Mouse (Mus musculus): ENCODE data around the gene Cers3. TPM values are rescaled to one million over a fixed set of nuclear protein-coding genes. Genes with fewer than 3 reads are reported as not detected.
A peak's percentile ranks its signal among the peaks of the same experiment; 100 is the strongest.

Gene Cers3
- polyA plus RNA-seq, 1 experiment from 2014 or later: 0.79 TPM

DNA sequence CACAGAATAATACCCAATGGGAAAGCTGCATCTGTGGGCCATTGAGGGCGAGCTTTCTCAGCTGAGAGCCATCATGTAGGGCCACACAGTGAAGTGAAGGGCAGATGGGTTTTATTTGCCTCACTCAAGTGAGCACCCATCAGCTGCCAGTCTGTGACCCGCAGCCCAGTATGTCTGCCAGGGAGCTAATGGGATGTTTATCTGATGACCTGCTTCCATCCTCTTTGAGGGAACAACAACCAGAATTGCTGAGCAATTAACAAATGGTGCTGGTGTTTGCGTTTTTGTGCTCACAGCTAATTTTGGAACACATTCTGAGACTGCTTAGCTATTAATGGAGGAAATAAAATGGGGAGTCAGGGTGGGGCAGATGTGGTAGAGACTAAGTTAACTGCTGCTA is 108.9 kb downstream of the Cers3 start:
- no peaks in the 10 kb centered on the region for H3K9me3 ChIP-seq

GRCm38 (mm10) chr7:66857610-66858009 is 114.3 kb downstream of the Cers3 start:
- DNase-seq (ENCODE audit: extremely low spot score, low spot score): no peak
- no peak overlapping the region for H3K27ac ChIP-seq
- no peaks in the 10 kb centered on the region for H3K9me3 ChIP-seq
- peaks cover 29% of the 10 kb centered on the region for H3K4me1 ChIP-seq
- H3K4me3 ChIP-seq: no peak overlapping the region
- H3K36me3 ChIP-seq (replicated peaks): no peaks in the 10 kb centered on the region
- 74% methylated on average over 1 of the region's 1 CpGs for WGBS
- H3K27me3 ChIP-seq (ENCODE audit: poor library complexity, severe bottlenecking): no peaks in the 10 kb centered on the region

More for the DNA sequence above, 108.9 kb downstream of the Cers3 start:
- no peaks in the 10 kb centered on the region for H3K36me3 ChIP-seq (replicated peaks)
- no peaks in the 10 kb centered on the region for H3K27me3 ChIP-seq (ENCODE audit: poor library complexity, severe bottlenecking)
- DNase-seq (ENCODE audit: extremely low spot score, low spot score): no peak
- H3K4me3 ChIP-seq: no peak overlapping the region
- H3K4me1 ChIP-seq: peaks cover 8% of the 10 kb centered on the region
- WGBS: 84% methylated on average over 3 of the region's 3 CpGs
- no peak overlapping the region for H3K27ac ChIP-seq

- Histone ChIP-seq H3K27ac (peak overlapping the region; percentile 35; the same call in 1 of the 2 replicates), H3K4me3 (no peak overlapping the region), H3K27me3 (ENCODE audit: poor library complexity, severe bottlenecking) (no peaks in the 10 kb centered on the region), H3K4me1 (peaks cover 29% of the 10 kb centered on the region), H3K9me3 (no peaks in the 10 kb centered on the region), H3K36me3 (replicated peaks) (no peaks in the 10 kb centered on the region)
- DNase-seq (ENCODE audit: extremely low spot score, low spot score): no peak
- WGBS: 69% methylated on average over 12 of the region's 12 CpGs
Measured at GRCm38 (mm10) chr7:66858247-66859075, 115.2 kb downstream of the Cers3 start.

GRCm38 (mm10) chr7:66859220-66859619 is 115.9 kb downstream of the Cers3 start:
- no peak for DNase-seq (ENCODE audit: extremely low spot score, low spot score)
- H3K36me3 ChIP-seq (replicated peaks): no peaks in the 10 kb centered on the region
- 70% methylated on average over 5 of the region's 5 CpGs for WGBS
- no peaks in the 10 kb centered on the region for H3K9me3 ChIP-seq
- H3K27me3 ChIP-seq (ENCODE audit: poor library complexity, severe bottlenecking): no peaks in the 10 kb centered on the region
- peaks cover 22% of the 10 kb centered on the region for H3K4me1 ChIP-seq
- no peak overlapping the region for H3K4me3 ChIP-seq
- peak overlapping the region; percentile 35; the same call in 1 of the 2 replicates for H3K27ac ChIP-seq

DNA sequence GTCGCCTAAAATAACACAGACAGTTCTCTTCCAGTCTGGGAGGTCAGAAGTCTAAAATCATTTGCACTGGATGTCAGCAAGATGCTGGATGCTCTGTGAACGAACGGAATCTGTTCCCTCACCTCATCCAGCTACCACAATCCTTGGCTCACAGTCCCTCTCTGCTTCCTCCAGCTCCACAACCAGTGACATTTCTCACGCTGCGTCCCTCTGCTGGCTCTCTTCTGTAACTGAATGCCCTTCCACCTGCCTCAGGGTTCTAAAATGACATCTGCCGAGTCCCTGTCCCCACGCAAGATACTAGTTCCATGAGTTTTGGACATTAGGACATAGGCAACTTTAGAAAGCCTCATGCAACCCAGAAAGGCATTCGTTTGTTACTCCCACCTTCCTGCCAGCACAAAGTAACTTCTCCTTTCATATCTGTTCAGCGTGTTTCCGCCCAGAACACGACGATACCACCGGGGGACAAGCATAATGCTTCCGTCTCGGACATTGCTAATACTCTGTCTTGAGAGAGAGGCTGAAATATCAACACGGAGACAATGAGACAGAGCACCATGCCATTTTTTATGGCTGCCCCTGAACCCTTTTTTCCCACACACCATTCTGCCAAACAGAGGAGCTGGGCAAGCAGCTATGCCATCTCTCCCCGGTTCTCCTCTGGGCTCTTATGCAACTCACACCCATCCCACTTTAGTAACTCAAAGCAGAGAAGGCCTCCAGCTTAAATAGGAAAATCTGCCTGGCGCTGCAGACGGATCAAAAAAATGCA is 123.8 kb downstream of the Cers3 start:
- DNase-seq (ENCODE audit: extremely low spot score, low spot score): no peak
- Histone ChIP-seq H3K4me1 (peaks cover 19% of the 10 kb centered on the region), H3K27me3 (ENCODE audit: poor library complexity, severe bottlenecking) (no peaks in the 10 kb centered on the region), H3K27ac (0 out of 2 replicates have a peak overlapping the region, but pooled peaks have one; percentile 20), H3K4me3 (no peak overlapping the region), H3K36me3 (replicated peaks) (no peaks in the 10 kb centered on the region), H3K9me3 (no peaks in the 10 kb centered on the region)
- WGBS: 84% methylated on average over 19 of the region's 19 CpGs

DNA sequence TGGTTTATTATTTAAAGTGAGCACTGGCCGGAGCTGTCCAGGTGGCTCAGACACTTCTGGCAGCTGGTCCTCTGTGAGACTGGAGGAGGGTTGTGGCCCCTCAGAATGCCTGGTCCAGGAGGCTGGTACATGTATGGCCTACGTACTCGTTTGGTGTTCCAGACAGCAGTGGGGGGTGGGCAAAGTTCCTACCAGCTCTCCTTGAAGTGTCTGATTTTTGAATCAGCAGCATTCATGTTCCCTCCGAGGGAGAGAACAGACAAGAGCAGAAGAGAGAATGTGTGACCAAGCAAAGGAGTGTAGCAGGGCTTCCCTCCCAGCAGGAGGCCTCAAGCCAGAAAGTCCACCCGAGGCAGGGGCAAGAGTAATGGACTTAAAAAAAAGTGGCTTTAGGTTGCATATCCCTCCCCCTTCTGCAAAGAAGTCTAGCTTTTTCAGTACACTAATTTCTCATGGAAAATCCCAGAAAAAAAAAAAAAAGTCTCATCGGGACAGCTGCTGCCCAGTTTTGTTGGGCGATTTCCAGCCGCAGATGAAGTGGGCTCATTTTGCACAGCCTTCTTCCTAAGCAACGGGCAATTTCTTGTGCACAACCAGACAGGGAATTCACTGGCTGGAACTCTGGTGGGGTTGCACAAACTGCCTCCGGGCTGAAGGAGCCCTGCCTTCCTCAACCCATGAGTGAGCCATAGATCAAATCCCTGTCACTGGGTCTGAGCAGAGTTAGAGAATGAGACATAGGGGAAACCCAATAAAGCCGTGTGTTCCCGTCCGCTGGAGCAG is 124.6 kb downstream of the Cers3 start:
- H3K36me3 ChIP-seq (replicated peaks): no peaks in the 10 kb centered on the region
- H3K4me1 ChIP-seq: peaks cover 19% of the 10 kb centered on the region
- H3K4me3 ChIP-seq: no peak overlapping the region
- H3K27ac ChIP-seq: 0 out of 2 replicates have a peak overlapping the region, but pooled peaks have one; percentile 20
- no peaks in the 10 kb centered on the region for H3K27me3 ChIP-seq (ENCODE audit: poor library complexity, severe bottlenecking)
- no peaks in the 10 kb centered on the region for H3K9me3 ChIP-seq
- 68% methylated on average over 13 of the region's 13 CpGs for WGBS
- DNase-seq (ENCODE audit: extremely low spot score, low spot score): no peak

DNA sequence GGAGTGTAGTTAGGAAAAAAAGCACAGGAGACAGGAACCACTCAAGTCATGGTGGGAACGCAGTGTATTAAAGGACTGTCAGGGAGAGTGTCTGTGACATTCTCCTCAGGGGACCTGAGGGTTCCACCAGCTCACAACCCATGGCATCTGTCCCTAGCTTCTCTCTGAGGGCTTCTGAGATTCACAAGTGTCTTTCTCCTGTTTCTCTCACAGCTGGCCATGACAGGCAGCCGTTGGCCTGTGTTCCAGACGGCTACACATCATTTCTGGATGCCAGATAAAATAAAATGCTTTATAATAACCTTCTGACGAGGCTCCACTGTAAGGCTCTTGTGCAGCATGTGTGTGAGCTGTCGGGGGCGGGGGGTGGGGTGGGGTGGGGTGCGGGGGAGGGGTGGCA is 128.2 kb downstream of the Cers3 start:
- no peak overlapping the region for H3K27ac ChIP-seq
- 82% methylated on average over 7 of the region's 7 CpGs for WGBS
- no peak for DNase-seq (ENCODE audit: extremely low spot score, low spot score)

DNA sequence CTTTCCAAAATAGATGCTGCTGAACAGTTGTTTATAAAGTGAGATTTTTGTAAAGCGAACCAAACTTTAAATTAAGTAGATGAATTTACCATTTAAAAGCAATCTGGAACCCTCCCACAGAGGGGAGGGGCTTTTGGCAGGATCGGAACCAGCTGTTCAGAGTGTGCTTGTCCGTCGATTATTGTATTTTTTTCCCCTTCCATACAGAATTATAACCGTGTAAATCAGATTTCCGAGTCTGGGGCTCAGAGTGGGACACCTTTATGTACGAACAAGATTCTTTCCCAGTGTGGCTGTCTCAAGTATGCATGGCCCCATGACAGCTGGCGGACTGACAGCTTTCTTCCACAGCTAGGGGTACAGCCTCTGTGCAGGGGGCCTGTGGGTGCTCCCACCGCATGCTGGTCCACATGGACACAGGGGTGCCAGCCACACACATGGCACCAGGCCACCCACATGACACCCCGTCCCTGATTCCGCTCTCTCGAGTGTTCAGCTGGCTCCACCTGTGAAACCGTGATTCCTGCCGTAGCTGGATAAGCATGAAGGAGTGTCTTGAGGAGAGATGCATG is 128.7 kb downstream of the Cers3 start:
- Histone ChIP-seq H3K9me3 (no peaks in the 10 kb centered on the region), H3K4me3 (no peak overlapping the region), H3K4me1 (peaks cover 16% of the 10 kb centered on the region), H3K36me3 (replicated peaks) (no peaks in the 10 kb centered on the region), H3K27me3 (ENCODE audit: poor library complexity, severe bottlenecking) (no peaks in the 10 kb centered on the region), H3K27ac (no peak overlapping the region)
- 90% methylated on average over 14 of the region's 14 CpGs for whole genome bisulfite sequencing
- DNase-seq (ENCODE audit: extremely low spot score, low spot score): no peak

More for the DNA sequence above, 128.2 kb downstream of the Cers3 start:
- Histone ChIP-seq H3K9me3 (no peaks in the 10 kb centered on the region), H3K4me3 (no peak overlapping the region), H3K36me3 (replicated peaks) (no peaks in the 10 kb centered on the region), H3K27me3 (ENCODE audit: poor library complexity, severe bottlenecking) (no peaks in the 10 kb centered on the region), H3K4me1 (peaks cover 19% of the 10 kb centered on the region)

DNA sequence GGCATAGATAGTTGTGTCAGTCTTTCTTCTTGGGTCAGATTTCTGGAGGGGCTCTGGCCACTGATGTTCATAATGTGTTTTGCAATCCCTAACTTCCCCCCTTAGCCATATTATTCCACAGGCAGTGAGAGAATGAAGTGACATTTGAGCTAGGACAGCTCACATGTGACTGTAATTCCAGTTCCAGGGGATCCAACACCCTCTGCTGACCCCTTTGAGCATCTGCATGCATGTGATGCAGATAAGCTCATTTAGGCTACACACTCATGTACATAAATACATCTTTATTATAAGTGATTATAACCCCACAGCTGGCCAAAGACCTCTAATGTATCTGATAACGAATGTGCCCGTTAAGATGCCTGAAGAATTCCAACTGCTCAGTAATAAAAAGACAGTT is 129.9 kb downstream of the Cers3 start:
- H3K4me3 ChIP-seq: no peak overlapping the region
- no peaks in the 10 kb centered on the region for H3K9me3 ChIP-seq
- 93% methylated on average over 2 of the region's 2 CpGs for WGBS
- no peaks in the 10 kb centered on the region for H3K27me3 ChIP-seq (ENCODE audit: poor library complexity, severe bottlenecking)
- no peak overlapping the region for H3K27ac ChIP-seq
- DNase-seq (ENCODE audit: extremely low spot score, low spot score): no peak
- H3K36me3 ChIP-seq (replicated peaks): no peaks in the 10 kb centered on the region
- peaks cover 4% of the 10 kb centered on the region for H3K4me1 ChIP-seq

Other genes starting within 250 kb of the Cers3 start
- gene Asb7, start 53.9 kb upstream of the Cers3 start, polyA plus RNA-seq (2016; fragmentation: Nextera tagmentation; extraction: Ambion mirVana): 14.6 and 15.6 TPM in 2 replicates
- 22.9 and 24.6 TPM in 2 replicates for gene Lins1, start 53.6 kb upstream of the Cers3 start, polyA plus RNA-seq (2016; fragmentation: Nextera tagmentation; extraction: Ambion mirVana)
- gene Adamts17, start 96.2 kb downstream of the Cers3 start, polyA plus RNA-seq (2016; fragmentation: Nextera tagmentation; extraction: Ambion mirVana): 0.89 and 1.1 TPM in 2 replicates

All from forebrain, embryonic 10.5 days (tissue).